Mouse (Mus musculus): ENCODE results near the gene Izumo1r. TPM values are rescaled to one million over a fixed set of nuclear protein-coding genes. Genes with fewer than 3 reads are reported as not detected.

Gene Izumo1r
- total and polyA plus RNA-seq, 3 experiments: not detected

DNA sequence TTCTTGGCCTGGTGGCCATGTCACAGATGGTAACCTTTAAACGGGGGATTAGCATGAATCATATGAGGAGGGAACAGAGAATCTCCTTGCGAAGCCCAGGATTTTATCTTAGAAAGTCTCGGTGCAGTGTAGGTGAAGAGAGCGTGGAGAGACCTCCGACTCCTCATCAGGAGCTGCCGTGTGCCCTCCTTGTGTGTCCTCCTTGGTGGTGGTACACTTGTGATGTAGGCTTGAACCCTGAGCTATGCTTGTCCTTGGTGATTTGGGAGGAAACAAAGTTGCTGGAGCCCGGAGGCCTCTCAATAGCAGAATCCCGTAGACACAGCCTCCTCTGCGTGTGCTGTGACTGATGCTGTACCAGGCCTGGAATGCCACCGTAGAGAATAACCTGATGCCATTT, 32.9 kb downstream of the Izumo1r start:
- no peaks in the 10 kb centered on the region for H3K36me3 ChIP-seq (ENCODE audit: control insufficient read depth in 1 of 2, insufficient read depth in 2 of 2, low read length in 2 of 2)
- H3K27me3 ChIP-seq (ENCODE audit: control insufficient read depth in 1 of 2, insufficient read depth in 2 of 2, low read length in 2 of 2): peaks cover 17 to 28% of the 10 kb centered on the region in 2 experiments
- no peaks in the 10 kb centered on the region for H3K4me1 ChIP-seq (ENCODE audit: control insufficient read depth in 1 of 2, insufficient read depth in 2 of 2, low read length in 2 of 2)
- no peaks in the 10 kb centered on the region for H3K79me2 ChIP-seq (ENCODE audit: control insufficient read depth, insufficient read depth, low read length, poor library complexity)
- no peak overlapping the region for H3K27ac ChIP-seq (ENCODE audit: control insufficient read depth, low read depth, low read length)
- no peak overlapping the region for H3K4me3 ChIP-seq (ENCODE audit: control insufficient read depth in 1 of 2, insufficient read depth in 1 of 2, low read depth in 2 of 2, low read length in 2 of 2)
- no peak for TF ChIP-seq ZKSCAN1 (IDR thresholded peaks at IDR 0.05; ENCODE audit: low read depth, low read length)
- no peak for TF ChIP-seq NRF1 (IDR thresholded peaks at IDR 0.05; ENCODE audit: insufficient read depth, low read depth, low read length, poor library complexity, severe bottlenecking)
- TF ChIP-seq MYB (IDR thresholded peaks at IDR 0.05; ENCODE audit: low read depth, low read length): no peak
- no peak for TF ChIP-seq ETS1 (IDR thresholded peaks at IDR 0.05; ENCODE audit: low read depth, low read length)
- no peak for TF ChIP-seq KAT2A (conservative IDR thresholded peaks at IDR 0.05; ENCODE audit: low read depth, low read length)
- no peak for TF ChIP-seq SMC3 (IDR thresholded peaks at IDR 0.05; ENCODE audit: low read depth, low read length)
- no peak for TF ChIP-seq USF2 (IDR thresholded peaks at IDR 0.05; ENCODE audit: borderline replicate concordance in 1 of 2, insufficient read depth in 1 of 2, low read depth in 1 of 2, low read length in 2 of 2)
- TF ChIP-seq MAZ (IDR thresholded peaks at IDR 0.05; ENCODE audit: low read depth, low read length): no peak
- TF ChIP-seq MXI1 (IDR thresholded peaks at IDR 0.05; ENCODE audit: low read depth, low read length): no peak
- no peak for TF ChIP-seq CHD1 (IDR thresholded peaks at IDR 0.05; ENCODE audit: low read depth, low read length)
- TF ChIP-seq E2F4 (IDR thresholded peaks at IDR 0.05; ENCODE audit: borderline replicate concordance, low read depth, low read length): no peak
- no peak for TF ChIP-seq TAL1 (IDR thresholded peaks at IDR 0.05; ENCODE audit: low read length)
- TF ChIP-seq TCF12 (IDR thresholded peaks at IDR 0.05; ENCODE audit: low read depth, low read length): no peak
- no peak for DNase-seq (ENCODE audit: low read depth, low spot score)
- H3K9ac ChIP-seq (ENCODE audit: control insufficient read depth, low read depth, low read length, poor library complexity, severe bottlenecking): no peak overlapping the region
- H3K9me3 ChIP-seq (replicated peaks; ENCODE audit: insufficient read depth, low read length): no peaks in the 10 kb centered on the region

GRCm38 (mm10) chr9:14870377-14870776, 33.4 kb downstream of the Izumo1r start:
- Histone ChIP-seq H3K9ac (ENCODE audit: control insufficient read depth, low read depth, low read length, poor library complexity, severe bottlenecking) (no peak overlapping the region), H3K27me3 (ENCODE audit: control insufficient read depth in 1 of 2, insufficient read depth in 2 of 2, low read length in 2 of 2) (peaks cover 17 to 25% of the 10 kb centered on the region in 2 experiments), H3K79me2 (ENCODE audit: control insufficient read depth, insufficient read depth, low read length, poor library complexity) (no peaks in the 10 kb centered on the region), H3K27ac (ENCODE audit: control insufficient read depth, low read depth, low read length) (no peak overlapping the region), H3K36me3 (ENCODE audit: control insufficient read depth in 1 of 2, insufficient read depth in 2 of 2, low read length in 2 of 2) (no peaks in the 10 kb centered on the region), H3K9me3 (replicated peaks; ENCODE audit: insufficient read depth, low read length) (no peaks in the 10 kb centered on the region), H3K4me1 (ENCODE audit: control insufficient read depth in 1 of 2, insufficient read depth in 2 of 2, low read length in 2 of 2) (no peaks in the 10 kb centered on the region), H3K4me3 (ENCODE audit: control insufficient read depth in 1 of 2, insufficient read depth in 1 of 2, low read depth in 2 of 2, low read length in 2 of 2) (no peak overlapping the region)
- no peak for DNase-seq (ENCODE audit: low read depth, low spot score)
- TF ChIP-seq MAZ (IDR thresholded peaks at IDR 0.05; ENCODE audit: low read depth, low read length) (no peak), E2F4 (IDR thresholded peaks at IDR 0.05; ENCODE audit: borderline replicate concordance, low read depth, low read length) (no peak), CTCF (IDR thresholded peaks at IDR 0.05 in 2 of 3, conservative IDR thresholded peaks at IDR 0.05 in 1 of 3; ENCODE audit: control insufficient read depth in 1 of 3, insufficient read depth in 1 of 3, low read depth in 2 of 3, low read length in 3 of 3, poor library complexity in 1 of 3, severe bottlenecking in 1 of 3) (no peak), ZMIZ1 (IDR thresholded peaks at IDR 0.05; ENCODE audit: low read depth, low read length) (no peak), EP300 (IDR thresholded peaks at IDR 0.05; ENCODE audit: low read depth in 1 of 2, low read length in 2 of 2) (no peak), BHLHE40 (IDR thresholded peaks at IDR 0.05; ENCODE audit: borderline replicate concordance, low read depth, low read length) (no peak), TCF12 (IDR thresholded peaks at IDR 0.05; ENCODE audit: low read depth, low read length) (no peak), KAT2A (conservative IDR thresholded peaks at IDR 0.05; ENCODE audit: low read depth, low read length) (no peak)

Measured in MEL (cell line).